Mouse (Mus musculus): ENCODE data around the gene Tspan8. TPM values are rescaled to one million over a fixed set of nuclear protein-coding genes. Genes with fewer than 3 reads are reported as not detected.
"Not testable (repeated sequence)": the region's sequence is repeated elsewhere in the genome, so short reads cannot be mapped to it uniquely, and the experiment has no call there.

The Tspan8 gene
- polyA plus RNA-seq, 1 experiment from 2014 or later = 0.76 TPM

GRCm38 (mm10) chr10:115790788-115791187 lies 25.8 kb upstream of the Tspan8 start:
- ATAC-seq (ENCODE audit: insufficient read depth, low FRiP score, low TSS enrichment) (no peak), DNase-seq (ENCODE audit: low spot score) (no peak)
- WGBS = 74% methylated on average over 2 of the region's 2 CpGs
- Histone ChIP-seq H3K27ac (ENCODE audit: low read depth, low read length) (no peak overlapping the region), H3K27me3 (ENCODE audit: control insufficient read depth, insufficient read depth, low read length) (no peaks in the 10 kb centered on the region), H3K4me3 (ENCODE audit: low read depth, low read length) (no peak overlapping the region), H3K4me2 (ENCODE audit: low read depth) (no peak overlapping the region), H3K36me3 (ENCODE audit: control insufficient read depth, insufficient read depth, low read length) (no peaks in the 10 kb centered on the region), H3K4me1 (ENCODE audit: control insufficient read depth, insufficient read depth, low read length) (no peaks in the 10 kb centered on the region), H3K9me3 (ENCODE audit: control insufficient read depth, low read length) (no peaks in the 10 kb centered on the region), H3K9ac (ENCODE audit: low read length) (no peak overlapping the region)

- Histone ChIP-seq H3K9ac (ENCODE audit: low read length) (no peak overlapping the region), H3K4me2 (ENCODE audit: low read depth) (no peak overlapping the region), H3K4me1 (ENCODE audit: control insufficient read depth, insufficient read depth, low read length) (no peaks in the 10 kb centered on the region), H3K27me3 (ENCODE audit: control insufficient read depth, insufficient read depth, low read length) (no peaks in the 10 kb centered on the region), H3K9me3 (ENCODE audit: control insufficient read depth, low read length) (no peaks in the 10 kb centered on the region), H3K4me3 (ENCODE audit: low read depth, low read length) (no peak overlapping the region), H3K36me3 (ENCODE audit: control insufficient read depth, insufficient read depth, low read length) (no peaks in the 10 kb centered on the region), H3K27ac (ENCODE audit: low read depth, low read length) (no peak overlapping the region)
- DNase-seq (ENCODE audit: low spot score) (no peak), ATAC-seq (ENCODE audit: insufficient read depth, low FRiP score, low TSS enrichment) (no peak)
- WGBS = 70% methylated on average over 4 of the region's 4 CpGs
Measured at GRCm38 (mm10) chr10:115796072-115796788, 20.4 kb upstream of the Tspan8 start.

DNA sequence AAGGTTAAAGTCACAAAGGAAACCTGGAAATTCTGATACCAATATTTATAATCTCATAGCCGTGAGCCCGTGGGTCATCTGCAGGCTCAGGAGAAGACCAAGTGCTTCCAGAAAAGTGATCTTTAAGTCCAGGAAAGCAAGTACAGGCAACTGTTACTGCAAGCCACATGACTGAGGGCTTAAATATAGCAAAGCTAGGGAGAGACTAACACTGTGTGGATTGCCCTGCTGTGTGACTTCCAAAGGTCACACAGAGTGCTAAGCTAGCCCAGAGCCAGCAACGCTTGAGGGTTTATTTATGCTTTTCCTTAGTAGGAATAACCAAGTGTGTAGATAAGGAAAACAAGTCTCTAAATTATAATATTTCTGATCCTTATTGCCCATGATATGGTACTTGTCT lies 15.2 kb upstream of the Tspan8 start:
- 79% methylated on average over 3 of the region's 3 CpGs for WGBS
- no peak for ATAC-seq (ENCODE audit: insufficient read depth, low FRiP score, low TSS enrichment)

GRCm38 (mm10) chr10:115803013-115803412 lies 13.6 kb upstream of the Tspan8 start:
- not testable (repeated sequence) for DNase-seq (ENCODE audit: low spot score); ATAC-seq (ENCODE audit: insufficient read depth, low FRiP score, low TSS enrichment); H3K36me3 ChIP-seq (ENCODE audit: control insufficient read depth, insufficient read depth, low read length); H3K9me3 ChIP-seq (ENCODE audit: control insufficient read depth, low read length); H3K27ac ChIP-seq (ENCODE audit: low read depth, low read length); H3K9ac ChIP-seq (ENCODE audit: low read length); H3K4me3 ChIP-seq (ENCODE audit: low read depth, low read length); H3K4me2 ChIP-seq (ENCODE audit: low read depth); H3K27me3 ChIP-seq (ENCODE audit: control insufficient read depth, insufficient read depth, low read length); H3K4me1 ChIP-seq (ENCODE audit: control insufficient read depth, insufficient read depth, low read length)
- WGBS = 91% methylated on average over 9 of the region's 9 CpGs

More for the DNA sequence above, 15.2 kb upstream of the Tspan8 start:
- Histone ChIP-seq H3K4me2 (ENCODE audit: low read depth) (no peak overlapping the region), H3K4me1 (ENCODE audit: control insufficient read depth, insufficient read depth, low read length) (no peaks in the 10 kb centered on the region), H3K9ac (ENCODE audit: low read length) (no peak overlapping the region), H3K9me3 (ENCODE audit: control insufficient read depth, low read length) (no peaks in the 10 kb centered on the region), H3K4me3 (ENCODE audit: low read depth, low read length) (no peak overlapping the region), H3K36me3 (ENCODE audit: control insufficient read depth, insufficient read depth, low read length) (no peaks in the 10 kb centered on the region), H3K27ac (ENCODE audit: low read depth, low read length) (no peak overlapping the region), H3K27me3 (ENCODE audit: control insufficient read depth, insufficient read depth, low read length) (no peaks in the 10 kb centered on the region)
- DNase-seq (ENCODE audit: low spot score) = no peak

- no peak for ATAC-seq (ENCODE audit: insufficient read depth, low FRiP score, low TSS enrichment)
Measured at GRCm38 (mm10) chr10:115803765-115804164, 12.9 kb upstream of the Tspan8 start.

DNA sequence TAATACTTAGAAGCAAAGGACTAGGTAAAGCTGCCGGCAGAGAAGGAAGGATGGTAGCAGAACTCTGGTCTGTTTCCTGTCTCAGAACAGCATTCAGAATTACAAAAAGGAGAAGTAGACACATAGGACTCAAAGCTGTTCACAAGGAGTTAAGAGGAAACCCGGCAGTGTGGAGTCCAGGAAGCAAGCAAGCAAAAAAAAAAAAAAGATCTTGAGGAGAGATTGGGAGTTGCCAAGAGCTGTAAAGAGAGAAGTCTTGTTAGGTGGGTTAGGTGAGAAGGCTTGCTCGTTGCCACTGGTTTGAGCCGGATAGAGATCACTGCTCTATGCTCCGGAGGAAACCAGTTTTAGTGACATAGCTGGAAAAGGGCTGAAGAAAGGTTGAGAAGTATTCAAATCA lies 10.6 kb upstream of the Tspan8 start:
- 88% methylated on average over 5 of the region's 5 CpGs for WGBS
- ATAC-seq (ENCODE audit: insufficient read depth, low FRiP score, low TSS enrichment) = no peak
- no peaks in the 10 kb centered on the region for H3K4me1 ChIP-seq (ENCODE audit: control insufficient read depth, insufficient read depth, low read length)

More at GRCm38 (mm10) chr10:115803765-115804164, 12.9 kb upstream of the Tspan8 start:
- H3K36me3 ChIP-seq (ENCODE audit: control insufficient read depth, insufficient read depth, low read length) = no peaks in the 10 kb centered on the region
- 88% methylated on average over 2 of the region's 2 CpGs for WGBS
- no peak for DNase-seq (ENCODE audit: low spot score)
- no peak overlapping the region for H3K4me2 ChIP-seq (ENCODE audit: low read depth)
- no peak overlapping the region for H3K4me3 ChIP-seq (ENCODE audit: low read depth, low read length)
- H3K9ac ChIP-seq (ENCODE audit: low read length) = no peak overlapping the region
- H3K27ac ChIP-seq (ENCODE audit: low read depth, low read length) = no peak overlapping the region
- H3K4me1 ChIP-seq (ENCODE audit: control insufficient read depth, insufficient read depth, low read length) = no peaks in the 10 kb centered on the region
- no peaks in the 10 kb centered on the region for H3K27me3 ChIP-seq (ENCODE audit: control insufficient read depth, insufficient read depth, low read length)
- no peaks in the 10 kb centered on the region for H3K9me3 ChIP-seq (ENCODE audit: control insufficient read depth, low read length)

DNA sequence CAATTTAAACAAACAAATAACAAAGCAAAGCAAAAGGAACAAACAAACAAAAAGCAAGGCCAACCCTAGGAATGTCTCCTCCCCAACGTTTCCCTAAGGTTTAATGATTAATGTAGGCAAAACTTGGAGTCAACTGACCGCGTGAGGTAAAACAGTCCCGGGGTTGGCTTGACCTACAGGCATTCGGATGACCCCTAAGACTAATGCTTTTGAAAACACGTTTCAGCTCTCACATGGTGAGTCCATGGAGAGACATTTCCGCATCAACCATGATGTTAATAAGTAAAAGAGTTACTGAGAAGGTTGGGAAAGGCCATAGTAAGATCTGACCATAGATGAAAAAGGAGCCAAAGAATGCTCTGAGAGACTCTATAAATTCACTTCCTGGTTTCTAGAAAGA lies 7.5 kb upstream of the Tspan8 start:
- H3K4me3 ChIP-seq (ENCODE audit: low read depth, low read length) = no peak overlapping the region
- H3K36me3 ChIP-seq (ENCODE audit: control insufficient read depth, insufficient read depth, low read length) = no peaks in the 10 kb centered on the region
- no peak overlapping the region for H3K27ac ChIP-seq (ENCODE audit: low read depth, low read length)
- 63% methylated on average over 7 of the region's 7 CpGs for WGBS
- no peaks in the 10 kb centered on the region for H3K9me3 ChIP-seq (ENCODE audit: control insufficient read depth, low read length)
- no peak overlapping the region for H3K4me2 ChIP-seq (ENCODE audit: low read depth)
- no peaks in the 10 kb centered on the region for H3K4me1 ChIP-seq (ENCODE audit: control insufficient read depth, insufficient read depth, low read length)
- no peak for ATAC-seq (ENCODE audit: insufficient read depth, low FRiP score, low TSS enrichment)
- no peak for DNase-seq (ENCODE audit: low spot score)
- no peaks in the 10 kb centered on the region for H3K27me3 ChIP-seq (ENCODE audit: control insufficient read depth, insufficient read depth, low read length)
- H3K9ac ChIP-seq (ENCODE audit: low read length) = no peak overlapping the region

More for the DNA sequence above, 10.6 kb upstream of the Tspan8 start:
- Histone ChIP-seq H3K36me3 (ENCODE audit: control insufficient read depth, insufficient read depth, low read length) (no peaks in the 10 kb centered on the region), H3K9me3 (ENCODE audit: control insufficient read depth, low read length) (no peaks in the 10 kb centered on the region), H3K27ac (ENCODE audit: low read depth, low read length) (no peak overlapping the region), H3K4me3 (ENCODE audit: low read depth, low read length) (no peak overlapping the region), H3K9ac (ENCODE audit: low read length) (no peak overlapping the region), H3K27me3 (ENCODE audit: control insufficient read depth, insufficient read depth, low read length) (no peaks in the 10 kb centered on the region), H3K4me2 (ENCODE audit: low read depth) (no peak overlapping the region)
- DNase-seq (ENCODE audit: low spot score) = no peak

- Histone ChIP-seq H3K4me2 (ENCODE audit: low read depth) (no peak overlapping the region), H3K4me1 (ENCODE audit: control insufficient read depth, insufficient read depth, low read length) (no peaks in the 10 kb centered on the region), H3K27ac (ENCODE audit: low read depth, low read length) (no peak overlapping the region), H3K27me3 (ENCODE audit: control insufficient read depth, insufficient read depth, low read length) (no peaks in the 10 kb centered on the region), H3K9ac (ENCODE audit: low read length) (no peak overlapping the region), H3K4me3 (ENCODE audit: low read depth, low read length) (no peak overlapping the region), H3K9me3 (ENCODE audit: control insufficient read depth, low read length) (no peaks in the 10 kb centered on the region), H3K36me3 (ENCODE audit: control insufficient read depth, insufficient read depth, low read length) (no peaks in the 10 kb centered on the region)
- no peak for ATAC-seq (ENCODE audit: insufficient read depth, low FRiP score, low TSS enrichment)
- DNase-seq (ENCODE audit: low spot score) = no peak
- 63% methylated on average over 5 of the region's 5 CpGs for WGBS
Measured at GRCm38 (mm10) chr10:115811519-115811918, 5.1 kb upstream of the Tspan8 start.

DNA sequence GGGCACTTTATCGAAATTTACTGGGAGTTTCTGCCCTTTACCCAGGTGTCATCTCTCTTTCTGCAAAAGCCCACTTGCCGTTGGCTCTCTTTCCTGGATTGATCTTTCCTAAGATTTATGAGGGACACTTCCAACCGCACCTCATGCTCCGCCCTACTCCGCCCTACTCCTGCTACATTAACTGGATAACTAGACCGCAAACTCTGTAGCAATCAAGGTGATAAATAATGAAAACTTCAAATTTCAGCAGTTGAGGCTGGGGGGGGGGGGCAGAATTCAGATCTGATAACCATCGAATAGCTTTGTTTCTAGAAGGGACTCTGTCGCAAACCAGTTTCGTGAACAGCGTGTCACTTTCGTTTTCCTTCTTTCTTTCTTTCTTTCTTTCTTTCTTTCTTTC lies 1.8 kb upstream of the Tspan8 start:
- DNase-seq (ENCODE audit: low spot score) (no peak), ATAC-seq (ENCODE audit: insufficient read depth, low FRiP score, low TSS enrichment) (no peak)
- no peak overlapping the region for H3K27ac ChIP-seq (ENCODE audit: low read depth, low read length)

More for the DNA sequence above, 1.8 kb upstream of the Tspan8 start:
- H3K4me1 ChIP-seq (ENCODE audit: control insufficient read depth, insufficient read depth, low read length) = no peaks in the 10 kb centered on the region
- H3K4me2 ChIP-seq (ENCODE audit: low read depth) = no peak overlapping the region
- H3K9me3 ChIP-seq (ENCODE audit: control insufficient read depth, low read length) = no peaks in the 10 kb centered on the region
- no peak overlapping the region for H3K9ac ChIP-seq (ENCODE audit: low read length)
- H3K27me3 ChIP-seq (ENCODE audit: control insufficient read depth, insufficient read depth, low read length) = no peaks in the 10 kb centered on the region
- no peaks in the 10 kb centered on the region for H3K36me3 ChIP-seq (ENCODE audit: control insufficient read depth, insufficient read depth, low read length)
- 91% methylated on average over 11 of the region's 11 CpGs for WGBS
- no peak overlapping the region for H3K4me3 ChIP-seq (ENCODE audit: low read depth, low read length)
